Mouse (Mus musculus) hindbrain, embryonic 14.5 days (tissue): Measurements from ENCODE around the gene Wdr76. TPM values are rescaled to one million over a fixed set of nuclear protein-coding genes. Genes with fewer than 3 reads are reported as not detected.

Source experiments
- ATAC-seq: fragments of 200-750 bp; cut with Nextera tagmentation; 2 replicates; pipeline ENCODE4 v1.8.0; 2017; ENCODE audit warnings: moderate number of reproducible peaks, mild to moderate bottlenecking, moderate TSS enrichment, moderate library complexity; ENCODE audit not compliant: low FRiP score
- DNase-seq: peaks from one replicate; pipeline ENCODE4 v3.0.0-alpha.2; 2015; ENCODE audit warnings: low spot score
- H3K27ac ChIP-seq: fragments of 300-500 bp; sonication (generic); 2 replicates; pipeline ENCODE4 v1.5.1; 2014; ENCODE audit warnings: mild to moderate bottlenecking, moderate library complexity
- H3K27me3 ChIP-seq: fragments of 300-500 bp; sonication (generic); 2 replicates; pipeline ENCODE4 v1.6.1; 2014; ENCODE audit warnings: mild to moderate bottlenecking, low read length, mixed read lengths; ENCODE audit not compliant: control insufficient read depth, insufficient read depth
- H3K36me3 ChIP-seq: fragments of 300-500 bp; sonication (generic); replicated peaks from 2 replicates; pipeline ENCODE4 v1.6.1; 2014; ENCODE audit not compliant: control insufficient read depth, insufficient read depth
- H3K4me1 ChIP-seq: fragments of 300-500 bp; sonication (generic); replicated peaks from 2 replicates; pipeline ENCODE4 v1.6.1; 2014; ENCODE audit warnings: antibody characterized with exemption, low read length, mixed read lengths; ENCODE audit not compliant: control insufficient read depth, insufficient read depth
- H3K4me2 ChIP-seq: fragments of 300-500 bp; sonication (generic); replicated peaks from 2 replicates; pipeline ENCODE4 v1.6.1; 2014; ENCODE audit warnings: mild to moderate bottlenecking, moderate library complexity
- H3K4me3 ChIP-seq: fragments of 300-500 bp; sonication (generic); replicated peaks from 2 replicates; pipeline ENCODE4 v1.5.1; 2014; ENCODE audit warnings: mild to moderate bottlenecking, low read length
- H3K9ac ChIP-seq: fragments of 300-500 bp; sonication (generic); 2 replicates; pipeline ENCODE4 v1.6.1; 2014
- H3K9me3 ChIP-seq: fragments of 300-500 bp; sonication (generic); 2 replicates; pipeline ENCODE4 v1.6.1; 2016; ENCODE audit warnings: low read length; ENCODE audit not compliant: control insufficient read depth
- WGBS: fragments of 180-500 bp; shearing (Covaris S2); extraction: QIAGEN DNeasy Blood & Tissue Kit; methylation state at CpG from one replicate; pipeline ENCODE4 v1.1.7; 2014; 5-methylcytosine and 5-hydroxymethylcytosine counted together
- polyA plus RNA-seq: library from polyadenylated mRNA; unstranded; fragments of >200 nt; fragmentation: Nextera tagmentation; extraction: Ambion mirVana; gene quantifications from 2 replicates; pipeline ENCODE4 v1.2.1, GENCODE M21; 2014

The Wdr76 gene
- polyA plus RNA-seq, 1 experiment from 2014 or later, result 3.8 TPM

- H3K27ac ChIP-seq, result no peak overlapping the region
- H3K27me3 ChIP-seq, result no peaks in the 10 kb centered on the region
- H3K4me2 ChIP-seq, result no peak overlapping the region
- H3K9me3 ChIP-seq, result no peaks in the 10 kb centered on the region
- ATAC-seq (no peak), DNase-seq (no peak)
- H3K36me3 ChIP-seq, result peaks cover 5% of the 10 kb centered on the region; the same call in 1 of the 2 replicates
- H3K4me1 ChIP-seq, result peaks cover 15% of the 10 kb centered on the region
- 89% methylated on average over 5 of the region's 5 CpGs for WGBS
- no peak overlapping the region for H3K9ac ChIP-seq
- H3K4me3 ChIP-seq, result no peak overlapping the region
Measured at GRCm38 (mm10) chr2:121584705-121585104, 78.2 kb downstream of the Wdr76 start.

- peaks cover 5% of the 10 kb centered on the region; the same call in 1 of the 2 replicates for H3K36me3 ChIP-seq
- H3K27ac ChIP-seq, result peak overlapping the region; percentile 58
- ATAC-seq (0 out of 2 replicates have a peak, but pooled peaks have one; percentile 19), DNase-seq (no peak)
- no peak overlapping the region for H3K4me3 ChIP-seq
- no peaks in the 10 kb centered on the region for H3K9me3 ChIP-seq
- H3K9ac ChIP-seq, result no peak overlapping the region
- no peak overlapping the region for H3K4me2 ChIP-seq
- peaks cover 15% of the 10 kb centered on the region for H3K4me1 ChIP-seq
- WGBS, result 35% methylated on average over 12 of the region's 12 CpGs
- H3K27me3 ChIP-seq, result no peaks in the 10 kb centered on the region
Measured at GRCm38 (mm10) chr2:121587523-121588308, 81.2 kb downstream of the Wdr76 start.

- H3K9me3 ChIP-seq, result no peaks in the 10 kb centered on the region
- 0 out of 2 replicates have a peak, but pooled peaks have one; percentile 44 for ATAC-seq
- H3K9ac ChIP-seq, result 0 out of 2 replicates have a peak overlapping the region, but pooled peaks have one; percentile 28
Measured at GRCm38 (mm10) chr2:121588309-121588694, 81.8 kb downstream of the Wdr76 start.

GRCm38 (mm10) chr2:121594131-121594530 lies 87.6 kb downstream of the Wdr76 start:
- Histone ChIP-seq H3K36me3 (no peaks in the 10 kb centered on the region), H3K27ac (no peak overlapping the region), H3K27me3 (no peaks in the 10 kb centered on the region), H3K4me2 (no peak overlapping the region), H3K9me3 (no peaks in the 10 kb centered on the region), H3K4me1 (peaks cover 9% of the 10 kb centered on the region; the same call in 1 of the 2 replicates), H3K4me3 (no peak overlapping the region), H3K9ac (no peak overlapping the region)
- no peak for ATAC-seq
- no peak for DNase-seq
- WGBS, result 47% methylated on average over 3 of the region's 3 CpGs

More at GRCm38 (mm10) chr2:121588309-121588694, 81.8 kb downstream of the Wdr76 start:
- Histone ChIP-seq H3K27ac (peak overlapping the region; percentile 58), H3K4me2 (no peak overlapping the region), H3K36me3 (peaks cover 5% of the 10 kb centered on the region; the same call in 1 of the 2 replicates), H3K4me3 (no peak overlapping the region), H3K4me1 (peaks cover 15% of the 10 kb centered on the region), H3K27me3 (no peaks in the 10 kb centered on the region)
- DNase-seq, result no peak
- 39% methylated on average over 4 of the region's 4 CpGs for WGBS

Other genes with a start within 250 kb of the Wdr76 start
- 165 and 170 TPM in 2 replicates for gene Trp53bp1, start 235.3 kb upstream of the Wdr76 start, polyA plus RNA-seq
- 50.1 and 57.2 TPM in 2 replicates for gene Map1a, start 217.1 kb upstream of the Wdr76 start, polyA plus RNA-seq
- gene Ppip5k1, start 151.3 kb upstream of the Wdr76 start, polyA plus RNA-seq, result 18.6 and 19.3 TPM in 2 replicates
- gene Ckmt1, start 149.0 kb upstream of the Wdr76 start, polyA plus RNA-seq, result 90.5 and 103 TPM in 2 replicates
- gene Strc, start 119.6 kb upstream of the Wdr76 start, polyA plus RNA-seq, result not detected in 2 replicates
- 268 and 307 TPM in 2 replicates for gene Pdia3, start 92.9 kb upstream of the Wdr76 start, polyA plus RNA-seq
- gene Catsper2, start 92.9 kb upstream of the Wdr76 start, polyA plus RNA-seq, result 2.9 and 3.1 TPM in 2 replicates
- 1.5 and 2.6 TPM in 2 replicates for gene Ell3, start 62.4 kb upstream of the Wdr76 start, polyA plus RNA-seq
- gene Serf2, start 57.5 kb upstream of the Wdr76 start, polyA plus RNA-seq, result 315 and 365 TPM in 2 replicates
- 71.9 and 90.2 TPM in 2 replicates for gene Hypk, start 53.4 kb upstream of the Wdr76 start, polyA plus RNA-seq
- gene Serinc4, start 49.9 kb upstream of the Wdr76 start, polyA plus RNA-seq, result 0.68 and 0.96 TPM in 2 replicates
- gene Mfap1b, start 32.7 kb upstream of the Wdr76 start, polyA plus RNA-seq, result 65.0 and 69.0 TPM in 2 replicates
- gene Mfap1a, start 58 bp upstream of the Wdr76 start, polyA plus RNA-seq, result 23.1 and 25.3 TPM in 2 replicates